Mouse (Mus musculus) cerebellum, adult 2 months (tissue): ENCODE data around the gene Foxb1.

Experiments
- CTCF ChIP-seq: fragments of 200-500 bp; IDR thresholded peaks from 2 replicates; pipeline ENCODE4 v1.5.1; 2011; ENCODE audit warnings: low read depth, mild to moderate bottlenecking, control low read depth, low read length, moderate library complexity, borderline replicate concordance; ENCODE audit not compliant: insufficient read depth
- POLR2A ChIP-seq: fragments of 200-500 bp; IDR thresholded peaks from 2 replicates; pipeline ENCODE4 v1.6.1; 2011; ENCODE audit warnings: low read length, control low read depth, borderline replicate concordance; ENCODE audit not compliant: insufficient read depth

GRCm38 (mm10) chr9:69762221-69762620 lies 1.5 kb upstream of the Foxb1 start:
- no peak for TF ChIP-seq CTCF
- no peak for TF ChIP-seq POLR2A
